Mouse (Mus musculus): Measurements from ENCODE around the gene Ehd4.

- TF ChIP-seq POLR2A (IDR thresholded peaks at IDR 0.05; ENCODE audit: borderline replicate concordance, extremely low read depth, low read depth, low read length) = peak; percentile 43; the same call in 1 of the 2 replicates
- no peak for TF ChIP-seq CTCF (IDR thresholded peaks at IDR 0.05; ENCODE audit: insufficient read depth, low read length)
Measured at GRCm38 (mm10) chr2:120102881-120103280, 51.5 kb downstream of the Ehd4 start.

Measured in lung, adult 2 months (tissue).